Mouse (Mus musculus) layer of hippocampus, postnatal 25 days (tissue): ENCODE data around the gene Fam124a. TPM values are rescaled to one million over a fixed set of nuclear protein-coding genes. Genes with fewer than 3 reads are reported as not detected.
"Not testable (repeated sequence)": the region's sequence is repeated elsewhere in the genome, so short reads cannot be mapped to it uniquely, and the experiment has no call there.

ENCODE experiments used
- DNase-seq, 2 experiments: peaks; one replicate each; pipeline ENCODE4 v3.0.0; 2022; ENCODE audit warnings: mixed read lengths in 2 of 2, low spot score in 1 of 2; ENCODE audit errors: extremely low spot score in 1 of 2
- total RNA-seq, 2 experiments: library from RNA; stranded (reverse); gene quantifications; 2 replicates each; pipeline ENCODE4 v1.2.3; 2021

Gene Fam124a
- total RNA-seq, 2 experiments from 2014 or later: 11.0 to 15.8 TPM

DNA sequence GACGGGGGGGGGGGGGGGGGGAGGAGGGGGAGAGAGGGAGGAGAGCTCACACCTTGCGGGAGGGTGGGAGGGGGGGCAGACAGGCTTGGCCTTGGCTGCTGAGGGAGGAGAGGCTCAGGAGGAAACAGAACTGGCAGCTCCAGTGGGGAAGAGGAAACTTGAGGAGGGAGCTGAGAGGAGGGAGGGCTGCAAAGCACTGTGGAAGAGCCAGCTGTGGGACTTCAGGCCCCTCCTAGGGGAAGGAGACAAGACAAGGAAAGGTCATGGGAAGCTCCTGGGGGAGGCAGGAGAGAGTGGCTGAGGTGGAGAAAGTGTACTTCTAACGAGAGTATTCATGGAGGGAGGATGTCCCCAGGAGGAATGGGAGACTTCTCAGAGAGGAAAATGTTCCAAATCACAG is 17.9 kb downstream of the Fam124a start:
- DNase-seq: no peak

DNA sequence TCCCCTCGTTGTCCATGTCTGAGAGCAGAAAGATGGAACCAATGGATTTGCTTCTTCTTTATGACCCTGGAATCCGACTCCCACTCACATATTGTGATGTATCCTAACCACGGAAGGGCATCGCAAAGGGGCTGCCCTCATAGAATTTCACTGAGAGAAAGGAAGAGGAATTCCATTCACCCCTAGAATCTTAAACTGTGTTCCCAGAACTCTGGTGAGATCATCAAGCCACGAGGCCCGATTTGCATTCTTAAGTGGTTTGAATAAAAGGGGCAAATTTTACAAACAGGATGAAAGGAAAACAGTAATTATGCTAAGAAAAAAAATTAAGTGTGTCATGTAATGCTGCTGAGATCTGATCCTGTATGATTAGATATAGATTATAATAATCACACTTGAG is 19.4 kb downstream of the Fam124a start:
- no peak for DNase-seq

GRCm38 (mm10) chr14:62575862-62576261 is 20.3 kb downstream of the Fam124a start:
- peak in 1 of 2 experiments; percentile 25 for DNase-seq

GRCm38 (mm10) chr14:62580945-62581344 is 25.4 kb downstream of the Fam124a start:
- no peak for DNase-seq

DNA sequence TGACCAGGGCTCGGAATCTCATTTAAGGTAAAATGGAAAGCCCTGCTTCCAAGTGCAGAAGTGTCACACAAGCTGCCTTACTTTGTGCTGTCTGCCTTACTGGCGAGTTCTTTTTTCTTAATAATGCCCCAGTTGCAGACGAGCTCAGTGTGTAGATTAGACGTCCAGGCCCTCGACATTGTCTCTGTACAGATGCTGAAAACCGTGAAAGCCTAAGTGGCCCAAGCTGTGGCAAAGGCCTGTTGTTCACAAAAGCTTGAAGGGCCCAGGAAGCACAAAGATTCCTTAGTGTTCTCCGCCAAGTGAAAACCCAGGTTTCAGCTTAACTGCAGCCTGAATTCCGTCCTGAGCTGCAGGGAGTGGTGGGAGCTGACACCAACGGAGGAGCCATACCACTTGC is 26.2 kb downstream of the Fam124a start:
- DNase-seq: no peak

- no peak for DNase-seq
Observed at GRCm38 (mm10) chr14:62584637-62585036, 29.1 kb downstream of the Fam124a start.

- no peak for DNase-seq
Observed at GRCm38 (mm10) chr14:62585338-62585737, 29.8 kb downstream of the Fam124a start.

DNA sequence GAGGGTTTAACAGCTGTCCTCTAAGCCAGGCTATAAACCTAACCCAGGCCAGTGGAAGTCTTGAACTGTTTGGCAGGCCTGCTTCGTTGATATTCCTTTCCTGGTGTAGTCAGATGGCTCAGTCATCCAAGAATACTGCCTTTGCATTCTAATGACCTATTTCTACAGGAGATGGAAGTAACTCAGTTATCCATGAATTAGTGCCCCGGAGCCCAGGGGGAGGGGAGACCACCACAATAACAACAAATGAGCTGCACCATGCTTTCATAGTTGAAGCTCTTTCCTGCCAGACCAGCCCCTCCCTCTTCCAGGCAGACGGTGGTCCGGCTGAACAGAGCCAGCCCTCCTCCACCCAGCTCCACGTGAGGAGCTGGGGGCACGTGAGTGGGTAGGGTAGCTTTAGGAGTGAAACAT is 44.6 kb downstream of the Fam124a start:
- DNase-seq: no peak

DNA sequence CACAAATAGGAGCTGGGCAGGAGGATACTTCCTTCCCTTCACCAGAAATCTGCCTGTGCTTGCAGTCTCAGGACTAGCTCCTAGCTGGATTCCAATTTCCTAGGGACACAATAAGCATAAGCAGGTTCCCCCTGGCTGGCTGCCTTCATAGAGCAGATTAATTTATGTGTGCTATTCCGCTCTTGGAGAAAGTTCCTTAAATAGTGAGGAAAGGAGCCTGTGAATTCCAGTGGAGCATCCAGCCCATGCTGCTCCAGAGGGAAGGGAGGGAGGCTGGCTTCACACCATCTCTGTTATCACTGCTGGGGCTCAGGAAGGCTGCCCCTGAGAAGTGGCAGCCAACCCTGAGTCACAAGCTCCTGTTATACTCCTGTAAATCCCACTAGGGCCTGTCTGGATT is 46.7 kb downstream of the Fam124a start:
- no peak for DNase-seq

GRCm38 (mm10) chr14:62602869-62603268 is 47.3 kb downstream of the Fam124a start:
- no peak for DNase-seq

GRCm38 (mm10) chr14:62607791-62608196 is 52.3 kb downstream of the Fam124a start:
- DNase-seq: peak in 1 of 2 experiments; percentile 39

- DNase-seq: no peak
Observed at GRCm38 (mm10) chr14:62609904-62610303, 54.4 kb downstream of the Fam124a start.

- no peak for DNase-seq
Observed at GRCm38 (mm10) chr14:62622393-62622792, 66.9 kb downstream of the Fam124a start.

- peak in 1 of 2 experiments; percentile 18 for DNase-seq
Observed at GRCm38 (mm10) chr14:62627951-62628350, 72.4 kb downstream of the Fam124a start.

GRCm38 (mm10) chr14:62637436-62638344 is 82.2 kb downstream of the Fam124a start:
- no peak for DNase-seq

DNA sequence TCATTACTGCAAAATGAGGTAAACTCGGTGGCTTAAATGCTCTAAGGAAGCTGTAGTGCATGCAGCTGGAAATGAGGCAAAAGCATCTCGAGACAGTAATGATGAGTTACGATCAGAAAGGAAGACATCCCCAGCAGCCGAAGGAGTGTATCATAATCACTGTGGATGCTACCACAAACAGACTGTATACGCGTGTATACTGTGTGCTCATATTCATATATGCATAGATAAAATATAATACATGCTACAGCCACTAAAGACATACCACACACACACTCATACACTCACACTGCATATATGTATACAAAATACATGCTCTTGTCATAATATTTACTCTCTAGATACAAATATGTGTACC is 82.8 kb downstream of the Fam124a start:
- no peak for DNase-seq

DNA sequence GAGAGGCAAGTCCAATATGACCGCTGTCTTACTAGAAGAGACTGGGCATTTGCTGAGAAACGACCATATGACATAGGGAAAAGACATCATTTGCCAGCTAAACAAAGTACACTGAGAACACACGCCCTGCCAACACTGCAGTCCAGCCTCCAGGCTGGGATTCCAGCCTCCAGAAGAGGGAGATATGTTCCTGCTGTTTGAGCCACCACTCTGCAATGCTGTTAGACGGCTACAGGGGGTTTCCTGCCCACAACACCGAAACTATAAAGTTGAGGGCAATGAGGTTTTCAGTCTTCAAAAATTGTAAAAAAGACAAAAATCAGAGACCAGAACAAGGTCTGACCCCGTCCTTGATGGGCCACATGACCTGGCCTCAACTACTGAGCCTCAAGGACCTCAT is 83.6 kb downstream of the Fam124a start:
- DNase-seq: no peak

- no peak for DNase-seq
Observed at GRCm38 (mm10) chr14:62639551-62639950, 84.0 kb downstream of the Fam124a start.

DNA sequence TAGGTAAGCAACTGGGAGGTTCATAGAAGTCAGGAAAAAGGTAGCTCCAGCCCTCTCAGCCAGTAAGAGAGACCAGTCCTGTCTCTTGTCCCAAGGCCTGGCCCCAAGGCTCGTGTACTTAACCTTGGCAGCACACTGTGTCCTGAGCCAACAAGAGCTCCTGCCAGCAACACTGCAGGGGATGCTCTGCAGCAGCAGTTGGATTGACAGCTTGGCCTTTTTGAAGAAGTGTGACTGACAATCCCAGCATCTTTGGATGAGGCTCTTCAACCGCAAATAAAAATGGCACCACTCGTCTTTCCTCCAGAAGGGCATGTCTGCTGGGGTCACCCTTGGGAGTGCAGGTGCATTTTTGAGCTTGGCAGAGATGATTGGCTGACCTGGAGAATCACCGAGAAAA is 84.9 kb downstream of the Fam124a start:
- no peak for DNase-seq

GRCm38 (mm10) chr14:62642368-62642767 is 86.8 kb downstream of the Fam124a start:
- DNase-seq: not testable (repeated sequence)

GRCm38 (mm10) chr14:62648405-62648804 is 92.9 kb downstream of the Fam124a start:
- no peak for DNase-seq

GRCm38 (mm10) chr14:62650376-62650775 is 94.8 kb downstream of the Fam124a start:
- DNase-seq: no peak
